Mouse (Mus musculus): Measurements from ENCODE around the gene Phactr2.
A peak's percentile ranks its signal among the peaks of the same experiment; 100 is the strongest.
"Not testable (repeated sequence)": the region's sequence is repeated elsewhere in the genome, so short reads cannot be mapped to it uniquely, and the experiment has no call there.

The Phactr2 gene

GRCm38 (mm10) chr10:13213956-13214355 lies 260.3 kb downstream of the Phactr2 start:
- no peak for DNase-seq (ENCODE audit: low read depth, low spot score)

DNA sequence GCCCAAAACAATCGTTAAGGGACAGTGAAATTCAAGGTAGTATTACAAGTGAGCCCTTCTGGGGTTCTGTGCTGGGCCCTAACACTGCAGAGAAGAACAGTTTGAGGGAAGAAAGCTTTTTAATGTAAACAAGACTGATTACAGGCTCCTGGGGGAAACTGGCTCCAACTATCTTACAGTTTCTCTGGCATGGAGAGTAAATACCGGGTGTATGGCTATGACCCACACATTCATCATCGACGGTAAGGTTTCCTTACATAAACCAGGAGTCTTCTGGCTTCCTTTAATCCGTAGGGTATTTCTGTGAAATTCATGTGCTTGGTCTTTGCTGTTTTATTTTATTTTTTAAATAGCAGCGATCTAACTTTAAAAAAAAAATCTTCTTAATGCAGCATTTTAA lies 261.4 kb downstream of the Phactr2 start:
- no peak for DNase-seq (ENCODE audit: low read depth, low spot score)

DNA sequence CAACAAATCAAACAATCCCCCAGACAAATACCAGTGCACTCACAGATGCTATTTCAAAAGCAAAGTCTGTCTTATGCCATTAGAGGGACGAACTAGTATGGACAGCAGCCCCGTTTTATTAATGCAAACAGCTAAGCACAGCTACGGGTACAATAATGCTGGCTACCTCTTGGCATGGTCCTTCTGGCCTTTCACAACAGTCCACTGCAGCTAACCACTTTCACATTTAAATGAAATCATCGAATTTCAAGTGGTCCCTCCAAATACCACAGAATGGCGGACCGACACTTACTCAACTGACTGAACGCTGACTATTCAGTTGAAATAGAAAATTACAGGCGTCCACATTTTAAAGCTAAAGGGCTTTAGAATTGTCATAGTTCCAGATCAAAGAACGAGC lies 261.9 kb downstream of the Phactr2 start:
- no peak for DNase-seq (ENCODE audit: low read depth, low spot score)

DNA sequence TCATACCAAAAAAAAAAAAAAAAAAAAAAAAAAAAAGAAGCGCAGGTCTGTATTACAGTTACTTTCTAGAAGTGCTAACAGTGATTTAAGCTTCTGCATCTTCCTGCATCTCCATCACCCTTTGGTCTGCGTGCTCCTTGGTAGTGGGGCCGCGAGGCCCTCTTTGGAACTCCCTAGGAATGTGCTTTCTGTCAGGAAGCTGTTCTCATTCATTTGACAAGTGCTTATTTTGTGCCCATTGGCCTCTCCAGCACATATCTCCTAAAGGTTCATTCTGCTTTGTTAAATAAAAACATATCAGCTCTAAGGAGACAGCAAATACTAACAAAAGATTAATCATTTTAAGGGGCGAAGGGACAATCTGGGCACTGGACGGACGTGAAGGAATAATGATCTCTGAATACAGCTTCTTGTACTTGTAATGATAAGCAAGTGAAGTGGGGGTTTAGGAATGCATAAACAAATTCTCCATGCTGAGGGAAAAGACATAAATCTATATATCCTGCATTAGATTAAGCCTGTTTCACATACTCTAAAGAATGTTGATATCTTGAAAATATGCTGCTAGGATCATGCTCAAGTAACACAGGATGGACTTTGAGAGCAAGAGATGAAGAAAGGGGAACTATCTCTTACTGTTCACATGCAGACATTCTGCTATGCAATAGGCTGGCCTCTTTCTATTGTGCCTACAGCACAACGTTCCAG lies 264.1 kb downstream of the Phactr2 start:
- DNase-seq (ENCODE audit: low read depth, low spot score) = no peak

DNA sequence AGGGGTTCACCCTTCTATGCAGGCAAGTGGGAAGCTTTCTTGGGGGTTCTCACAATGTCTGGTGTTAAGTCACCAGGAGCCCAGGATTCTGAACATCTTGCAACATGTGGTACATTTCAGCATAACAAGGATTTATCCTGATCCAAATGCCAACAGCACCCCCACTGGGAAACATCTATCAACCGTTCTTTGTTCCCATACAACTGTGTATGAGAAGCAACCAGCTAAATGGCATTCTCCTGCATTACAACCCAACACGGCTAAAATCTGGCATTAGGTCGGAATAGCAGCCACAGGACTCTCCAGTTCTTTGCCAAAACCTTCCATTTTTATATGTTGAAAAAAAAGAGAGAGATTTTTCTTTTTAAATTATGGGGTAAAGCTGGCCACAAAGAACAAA lies 264.7 kb downstream of the Phactr2 start:
- no peak for DNase-seq (ENCODE audit: low read depth, low spot score)

DNA sequence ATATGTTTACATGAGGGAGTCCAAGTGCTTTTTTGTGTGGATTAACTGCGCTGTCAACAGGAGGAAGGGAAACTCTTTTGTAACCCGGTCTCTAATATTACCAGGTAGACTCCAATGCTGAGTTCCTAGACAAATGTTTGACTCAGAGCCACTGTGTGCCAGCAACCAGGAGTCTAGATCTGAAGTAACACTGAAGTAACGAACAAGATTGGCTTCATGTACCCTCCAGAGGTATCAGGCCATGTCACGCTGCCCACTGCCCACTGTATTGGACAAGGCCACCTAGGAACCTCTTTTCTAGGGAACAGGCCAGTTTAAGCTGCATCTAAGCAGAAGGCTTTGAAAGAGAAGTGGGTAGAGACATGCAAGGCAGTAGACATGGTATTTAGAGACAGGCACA lies 265.2 kb downstream of the Phactr2 start:
- no peak for DNase-seq (ENCODE audit: low read depth, low spot score)

- DNase-seq (ENCODE audit: low read depth, low spot score) = no peak
Measured at GRCm38 (mm10) chr10:13201741-13202293, 272.4 kb downstream of the Phactr2 start.

GRCm38 (mm10) chr10:13200862-13201261 lies 273.4 kb downstream of the Phactr2 start:
- no peak for DNase-seq (ENCODE audit: low read depth, low spot score)

DNA sequence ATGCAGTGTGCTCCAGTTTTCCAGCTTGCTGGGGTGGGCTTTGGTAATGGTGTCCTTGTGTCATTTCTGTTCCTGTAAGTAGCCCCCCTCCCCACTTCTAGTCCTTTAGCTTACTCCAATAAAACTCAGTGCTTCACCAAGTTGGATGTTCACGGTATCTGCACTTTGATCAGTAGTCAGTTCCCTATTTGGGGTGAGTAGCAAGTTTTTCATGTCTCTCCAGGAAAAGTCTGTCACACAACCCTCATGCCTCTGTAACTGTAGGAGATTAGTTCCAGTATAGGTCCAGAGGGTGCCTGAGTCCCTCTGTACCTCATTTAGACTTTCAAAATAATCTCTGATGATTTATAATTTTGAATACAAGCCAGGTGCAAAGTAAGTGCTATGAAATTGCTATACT lies 275.0 kb downstream of the Phactr2 start:
- DNase-seq (ENCODE audit: low read depth, low spot score) = no peak

DNA sequence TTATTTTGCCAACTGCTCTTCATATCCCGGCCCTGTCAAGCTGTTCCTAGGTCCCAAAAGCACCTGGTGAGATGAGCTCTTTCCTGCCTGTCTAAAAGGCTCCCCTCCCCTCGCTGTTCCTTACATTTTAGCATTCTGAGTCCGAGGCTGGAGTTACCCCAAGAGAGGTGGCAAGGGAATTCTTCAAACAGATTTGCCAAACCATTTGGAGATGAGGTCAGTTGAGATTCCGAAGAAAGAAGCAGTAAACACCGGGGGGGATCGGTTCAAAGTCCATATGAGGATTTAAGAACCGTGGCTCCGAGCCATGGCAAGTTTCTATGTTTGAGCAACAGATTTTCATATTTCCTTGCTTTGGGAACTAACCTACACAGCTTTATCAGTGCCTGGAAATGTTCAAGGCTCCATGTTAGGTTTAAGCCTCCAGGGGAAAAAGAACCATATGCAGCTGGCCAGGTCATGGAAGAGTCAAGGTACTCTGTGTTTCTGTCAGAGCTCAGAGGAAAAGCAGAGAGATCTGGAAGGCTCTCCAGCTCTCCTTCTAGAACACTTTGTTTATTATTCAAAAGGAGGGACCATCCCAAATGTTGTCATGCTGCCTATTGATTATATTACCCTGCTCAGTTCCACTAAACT lies 277.2 kb downstream of the Phactr2 start:
- no peak for DNase-seq (ENCODE audit: low read depth, low spot score)

DNA sequence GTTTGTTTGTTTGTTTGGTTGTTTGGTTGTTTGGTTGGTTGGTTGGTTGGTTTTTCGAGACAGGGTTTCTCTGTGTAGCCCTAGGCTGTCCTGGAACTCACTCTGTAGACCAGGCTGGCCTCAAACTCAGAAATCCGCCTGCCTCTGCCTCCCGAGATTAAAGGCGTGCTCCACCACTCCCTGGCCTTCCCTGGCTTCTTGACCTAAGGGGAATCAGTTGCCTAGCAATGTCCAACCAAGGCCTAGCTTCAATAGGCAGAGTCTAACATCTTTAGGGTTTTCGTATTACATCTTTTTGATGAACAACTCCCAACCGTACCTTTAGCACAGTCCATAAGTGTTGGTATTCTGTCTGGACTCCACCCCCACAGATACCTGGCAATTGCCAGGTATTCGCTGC lies 280.7 kb downstream of the Phactr2 start:
- DNase-seq (ENCODE audit: low read depth, low spot score) = not testable (repeated sequence)

- peak; percentile 93 for DNase-seq (ENCODE audit: low read depth, low spot score)
Measured at GRCm38 (mm10) chr10:13192731-13193351, 281.4 kb downstream of the Phactr2 start, which contains the start of gene Ltv1. Gene Ltv1 (minus strand): TSS chr10:13193168.

- DNase-seq (ENCODE audit: low read depth, low spot score) = no peak
Measured at GRCm38 (mm10) chr10:13189881-13190280, 284.3 kb downstream of the Phactr2 start.

DNA sequence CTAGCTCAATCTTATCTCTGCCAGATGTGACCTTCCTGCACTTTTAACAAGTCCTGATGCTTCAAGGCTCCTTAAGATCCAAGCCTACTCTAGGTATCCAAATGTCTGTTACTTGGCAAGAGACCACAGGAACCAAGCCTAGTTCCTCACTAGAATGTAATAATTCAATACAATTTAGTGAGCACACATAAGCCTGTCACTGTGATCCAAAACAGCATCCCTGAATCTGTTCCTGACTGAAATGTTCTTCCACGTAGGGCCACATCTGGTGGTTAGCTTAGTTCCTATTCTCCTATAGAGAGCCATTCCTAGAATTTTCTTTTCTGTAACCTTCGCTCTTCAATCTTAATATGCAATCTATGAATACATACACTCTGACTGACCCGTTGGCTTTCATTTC lies 287.5 kb downstream of the Phactr2 start:
- no peak for DNase-seq (ENCODE audit: low read depth, low spot score)

DNA sequence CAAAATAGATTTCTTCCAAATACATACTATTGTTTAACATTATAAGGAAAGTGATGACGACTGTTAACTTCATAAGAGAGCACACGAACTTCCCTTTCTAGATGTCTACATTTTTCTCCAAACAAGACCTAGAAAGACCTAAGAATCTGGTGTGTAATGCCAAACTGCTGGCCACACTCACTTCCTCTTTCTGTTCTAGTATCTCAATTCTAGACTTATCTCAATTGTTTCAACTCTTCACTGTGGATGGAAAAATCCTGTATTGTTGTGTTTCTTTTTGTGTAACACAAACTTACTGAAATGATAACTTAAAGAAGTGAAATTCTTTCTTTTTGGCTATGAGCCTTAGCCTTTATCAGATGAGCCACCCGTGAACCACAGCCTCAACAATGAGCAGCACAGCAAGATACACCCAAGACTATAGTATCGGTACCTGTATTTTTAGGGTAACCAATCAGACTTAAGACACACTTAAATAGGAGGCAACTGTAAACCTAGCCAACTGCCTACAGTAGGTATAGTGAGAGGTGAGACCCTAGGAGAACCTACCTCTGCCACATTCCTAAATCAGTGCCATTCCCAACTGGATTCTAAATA lies 289.9 kb downstream of the Phactr2 start:
- no peak for DNase-seq (ENCODE audit: low read depth, low spot score)

DNA sequence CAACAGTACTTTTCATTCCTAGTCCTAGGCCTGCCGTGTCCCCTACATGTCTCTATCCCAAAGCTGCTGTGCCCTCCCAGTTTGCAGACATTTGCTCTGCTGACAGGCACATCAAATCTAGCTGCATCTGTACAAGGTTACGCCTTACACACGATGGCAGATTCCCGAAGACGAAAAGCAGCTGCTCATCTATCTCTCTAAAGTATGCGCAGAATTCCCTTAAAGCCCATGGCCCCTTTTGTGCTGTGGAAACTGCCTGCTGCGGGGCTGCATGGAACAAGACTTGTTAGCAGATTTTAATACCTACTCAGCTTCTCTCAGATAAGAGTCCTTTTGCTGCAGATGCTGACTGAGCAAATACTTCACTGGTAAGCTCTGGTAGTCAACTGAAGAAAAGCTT lies 294.0 kb downstream of the Phactr2 start:
- DNase-seq (ENCODE audit: low read depth, low spot score) = no peak

DNA sequence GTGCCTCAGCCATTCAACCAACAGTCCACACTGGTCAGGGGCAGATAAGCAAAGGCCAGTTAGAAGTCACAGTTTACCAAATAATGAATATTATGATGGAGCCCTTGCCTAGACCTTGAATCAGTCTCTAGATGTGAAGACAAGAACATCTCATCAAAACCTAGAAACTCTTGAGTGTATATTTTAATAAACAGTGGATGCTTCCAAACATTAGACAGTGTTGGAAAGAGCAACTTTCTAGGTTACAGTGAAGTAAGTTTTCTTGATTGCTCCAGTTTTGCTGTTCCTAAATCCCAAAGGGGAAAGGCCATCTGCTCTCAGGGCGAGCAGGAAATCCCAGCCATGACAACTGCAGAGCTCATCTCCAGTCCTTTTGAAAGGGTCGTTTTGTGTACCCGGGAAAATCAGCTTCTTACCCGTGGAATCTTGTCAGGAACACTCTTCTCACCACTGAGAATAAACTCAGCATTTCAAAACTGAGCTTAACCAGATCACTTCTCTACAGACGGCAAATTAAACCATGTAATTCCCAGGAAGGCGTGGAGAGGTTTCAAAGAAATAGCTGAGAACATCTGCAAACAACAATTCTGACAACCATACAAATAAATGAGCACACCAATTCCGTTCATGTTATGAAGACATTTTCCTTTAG lies 296.1 kb downstream of the Phactr2 start, which contains the start of gene Zc2hc1b:
Zc2hc1b (minus strand) TSS at position 51 of the 652 bp plus-strand sequence.
- DNase-seq (ENCODE audit: low read depth, low spot score) = no peak

DNA sequence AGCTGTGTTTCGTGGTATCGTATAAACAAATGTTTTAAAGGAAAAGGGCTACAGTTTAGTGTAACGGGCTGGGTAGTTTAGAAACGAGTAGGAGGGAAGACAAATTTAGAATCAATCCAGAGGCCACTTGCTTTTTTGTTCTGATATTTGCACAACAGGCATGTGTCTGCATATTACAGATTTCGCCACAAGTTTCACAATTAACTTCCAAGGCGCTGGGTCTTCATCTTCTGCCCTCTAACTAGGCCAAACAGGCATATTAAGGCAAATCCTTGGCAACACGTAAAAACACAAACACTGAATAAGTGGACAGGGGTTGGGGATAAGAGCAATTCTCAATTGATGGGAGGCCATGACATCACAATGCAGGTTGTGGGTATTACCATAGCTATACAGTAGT lies 298.3 kb downstream of the Phactr2 start:
- DNase-seq (ENCODE audit: low read depth, low spot score) = no peak

GRCm38 (mm10) chr10:13172798-13173221 lies 301.4 kb downstream of the Phactr2 start:
- no peak for DNase-seq (ENCODE audit: low read depth, low spot score)

- no peak for DNase-seq (ENCODE audit: low read depth, low spot score)
Measured at GRCm38 (mm10) chr10:13171461-13171860, 302.8 kb downstream of the Phactr2 start.

DNA sequence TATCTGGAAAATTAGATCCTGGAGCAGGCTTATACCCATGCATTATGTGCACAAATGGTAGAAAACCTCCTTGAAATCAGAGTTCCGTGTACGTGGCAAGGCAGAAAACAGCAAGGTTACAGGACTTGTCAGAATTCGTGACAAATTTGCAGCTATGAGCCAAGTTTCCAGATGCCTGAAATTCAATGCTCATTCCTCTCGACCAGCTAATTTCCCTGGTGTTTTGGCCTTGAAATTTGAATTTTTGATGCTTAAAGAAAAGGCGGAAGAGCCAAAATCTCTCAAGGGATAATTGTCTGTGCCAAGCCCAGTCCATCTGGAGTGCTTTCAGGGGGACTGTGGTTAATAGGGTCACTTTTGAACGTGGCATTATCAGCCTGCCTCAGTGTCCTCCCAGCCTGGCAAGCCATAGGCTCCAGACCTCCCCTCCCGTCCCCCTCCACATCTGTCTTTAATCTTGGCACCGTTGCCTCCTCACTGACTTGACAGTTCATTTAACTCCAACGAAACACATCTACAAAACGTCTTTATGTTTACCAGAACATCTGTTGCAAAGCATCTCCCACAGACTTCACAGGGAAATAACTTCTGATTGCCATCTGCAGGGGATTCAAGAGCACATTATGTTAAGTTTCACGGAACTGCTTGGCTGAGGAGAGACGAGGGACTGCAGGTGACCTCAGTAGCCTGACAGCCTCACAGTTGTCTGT lies 303.3 kb downstream of the Phactr2 start:
- no peak for DNase-seq (ENCODE audit: low read depth, low spot score)

All from ES-CJ7 (cell line).